Mouse (Mus musculus) intestine, embryonic 16.5 days (tissue): Measurements from ENCODE around the gene AA986860. TPM values are rescaled to one million over a fixed set of nuclear protein-coding genes. Genes with fewer than 3 reads are reported as not detected.

ENCODE experiments used
- ATAC-seq: fragments of 200-750 bp; cut with Nextera tagmentation; 2 replicates; pipeline ENCODE4 v1.8.0; 2017; ENCODE audit warnings: moderate TSS enrichment, moderate library complexity
- H3K27ac ChIP-seq: fragments of 300-500 bp; sonication (generic); 2 replicates; pipeline ENCODE4 v1.5.1; 2014; ENCODE audit warnings: mild to moderate bottlenecking, low read length
- H3K27me3 ChIP-seq: fragments of 300-500 bp; sonication (generic); replicated peaks from 2 replicates; pipeline ENCODE4 v1.6.1; 2014; ENCODE audit warnings: low read length, control low read depth, mixed read lengths; ENCODE audit not compliant: control insufficient read depth, insufficient read depth
- H3K36me3 ChIP-seq: fragments of 300-500 bp; sonication (generic); 2 replicates; pipeline ENCODE4 v1.6.1; 2014; ENCODE audit warnings: low read length, control low read depth; ENCODE audit not compliant: control insufficient read depth, insufficient read depth
- H3K4me1 ChIP-seq: fragments of 300-500 bp; sonication (generic); 2 replicates; pipeline ENCODE4 v1.6.1; 2014; ENCODE audit warnings: low read length, control low read depth, mixed read lengths; ENCODE audit not compliant: control insufficient read depth, insufficient read depth
- H3K4me2 ChIP-seq: fragments of 300-500 bp; sonication (generic); 2 replicates; pipeline ENCODE4 v1.6.1; 2014; ENCODE audit warnings: low read depth, low read length, control low read depth
- H3K4me3 ChIP-seq: fragments of 300-500 bp; sonication (generic); 2 replicates; pipeline ENCODE4 v1.5.1; 2014; ENCODE audit warnings: mild to moderate bottlenecking, low read length
- H3K9ac ChIP-seq: fragments of 300-500 bp; sonication (generic); 2 replicates; pipeline ENCODE4 v1.6.1; 2014; ENCODE audit warnings: low read depth, low read length
- H3K9me3 ChIP-seq: fragments of 300-500 bp; sonication (generic); 2 replicates; pipeline ENCODE4 v1.6.1; 2016; ENCODE audit warnings: low read length, control low read depth; ENCODE audit not compliant: control insufficient read depth
- WGBS: fragments of 180-500 bp; shearing (Covaris S2); extraction: QIAGEN DNeasy Blood & Tissue Kit; methylation state at CpG from one replicate; pipeline ENCODE4 v1.1.7; 2014; 5-methylcytosine and 5-hydroxymethylcytosine counted together
- polyA plus RNA-seq: library from polyadenylated mRNA; unstranded; fragments of >200 nt; fragmentation: Nextera tagmentation; extraction: Ambion mirVana; gene quantifications from 2 replicates; pipeline ENCODE4 v1.2.1, GENCODE M21; 2015

Gene AA986860
- polyA plus RNA-seq, 1 experiment from 2014 or later: 74.7 TPM

GRCm38 (mm10) chr1:130716218-130716512 is 15.6 kb upstream of the AA986860 start:
- peak overlapping the region; percentile 99 for H3K9ac ChIP-seq

GRCm38 (mm10) chr1:130716513-130717290 is 15.1 kb upstream of the AA986860 start:
- Histone ChIP-seq H3K27me3 (no peaks in the 10 kb centered on the region), H3K27ac (peak overlapping the region; percentile 86), H3K36me3 (0 out of 2 replicates have a peak, but pooled peaks cover 3% of the 10 kb centered on the region), H3K4me1 (peaks cover 18% of the 10 kb centered on the region), H3K4me3 (peak overlapping the region; percentile 98), H3K9me3 (no peaks in the 10 kb centered on the region), H3K4me2 (peak overlapping the region; percentile 79), H3K9ac (peak overlapping the region; percentile 99)
- peak; percentile 10 for ATAC-seq
- under 1% methylated on average over 42 of the region's 42 CpGs for WGBS

More at GRCm38 (mm10) chr1:130716218-130716512, 15.6 kb upstream of the AA986860 start:
- H3K27ac ChIP-seq: peak overlapping the region; percentile 86
- peak; percentile 17 for ATAC-seq
- no peaks in the 10 kb centered on the region for H3K27me3 ChIP-seq
- H3K36me3 ChIP-seq: 0 out of 2 replicates have a peak, but pooled peaks cover 3% of the 10 kb centered on the region
- H3K4me1 ChIP-seq: peaks cover 18% of the 10 kb centered on the region
- peak overlapping the region; percentile 79 for H3K4me2 ChIP-seq
- no peaks in the 10 kb centered on the region for H3K9me3 ChIP-seq
- 0% methylated on average over 3 of the region's 3 CpGs for WGBS
- H3K4me3 ChIP-seq: peak overlapping the region; percentile 98

GRCm38 (mm10) chr1:130717291-130717871 is 14.4 kb upstream of the AA986860 start, which contains the start of gene Yod1:
Yod1 (plus strand) TSS chr1:130717327.
- peak within 1 kb of the TSS; percentile 86 for H3K27ac ChIP-seq
- peak within 1 kb of the TSS; percentile 98 for H3K4me3 ChIP-seq
- no peaks in the 10 kb centered on the region for H3K27me3 ChIP-seq
- WGBS: under 1% methylated on average over 54 of the region's 54 CpGs
- H3K9ac ChIP-seq: peak within 1 kb of the TSS; percentile 99
- H3K36me3 ChIP-seq: 0 out of 2 replicates have a peak, but pooled peaks cover 3% of the 10 kb centered on the region
- no peaks in the 10 kb centered on the region for H3K9me3 ChIP-seq
- H3K4me1 ChIP-seq: peaks cover 18% of the 10 kb centered on the region
- peak; percentile 69 for ATAC-seq
- H3K4me2 ChIP-seq: peak within 1 kb of the TSS; percentile 79

- peaks cover 1% of the 10 kb centered on the region; the same call in 1 of the 2 replicates for H3K4me1 ChIP-seq
- H3K9ac ChIP-seq: no peak overlapping the region
- no peak overlapping the region for H3K4me3 ChIP-seq
- no peaks in the 10 kb centered on the region for H3K27me3 ChIP-seq
- no peak for ATAC-seq
- H3K4me2 ChIP-seq: no peak overlapping the region
- WGBS: 82% methylated on average over 5 of the region's 5 CpGs
- H3K27ac ChIP-seq: no peak overlapping the region
- H3K9me3 ChIP-seq: no peaks in the 10 kb centered on the region
- no peaks in the 10 kb centered on the region for H3K36me3 ChIP-seq
Measured at GRCm38 (mm10) chr1:130724206-130724605, 7.6 kb upstream of the AA986860 start.

GRCm38 (mm10) chr1:130726396-130726795 is 5.4 kb upstream of the AA986860 start:
- Histone ChIP-seq H3K9me3 (no peaks in the 10 kb centered on the region), H3K4me1 (peaks cover 5% of the 10 kb centered on the region), H3K27me3 (no peaks in the 10 kb centered on the region), H3K4me2 (no peak overlapping the region), H3K36me3 (no peaks in the 10 kb centered on the region), H3K27ac (no peak overlapping the region), H3K9ac (no peak overlapping the region), H3K4me3 (no peak overlapping the region)
- ATAC-seq: no peak
- WGBS: 83% methylated on average over 2 of the region's 2 CpGs

- H3K4me3 ChIP-seq: no peak overlapping the region
- ATAC-seq: no peak
- WGBS: 56% methylated on average over 1 of the region's 1 CpGs
Measured at GRCm38 (mm10) chr1:130728070-130728469, 3.7 kb upstream of the AA986860 start.

GRCm38 (mm10) chr1:130728708-130729107 is 3.1 kb upstream of the AA986860 start:
- Histone ChIP-seq H3K4me3 (no peak overlapping the region), H3K27me3 (no peaks in the 10 kb centered on the region), H3K4me1 (peaks cover 6% of the 10 kb centered on the region), H3K9me3 (no peaks in the 10 kb centered on the region), H3K9ac (no peak overlapping the region), H3K27ac (no peak overlapping the region), H3K36me3 (no peaks in the 10 kb centered on the region), H3K4me2 (no peak overlapping the region)
- WGBS: 93% methylated on average over 3 of the region's 3 CpGs
- ATAC-seq: no peak

More at GRCm38 (mm10) chr1:130728070-130728469, 3.7 kb upstream of the AA986860 start:
- Histone ChIP-seq H3K4me1 (peaks cover 6% of the 10 kb centered on the region), H3K9ac (no peak overlapping the region), H3K27ac (no peak overlapping the region), H3K4me2 (no peak overlapping the region), H3K9me3 (no peaks in the 10 kb centered on the region), H3K27me3 (no peaks in the 10 kb centered on the region), H3K36me3 (no peaks in the 10 kb centered on the region)

GRCm38 (mm10) chr1:130729153-130729552 is 2.6 kb upstream of the AA986860 start, which contains the start of gene Pfkfb2:
Pfkfb2 (minus strand) TSS chr1:130729253.
- H3K9me3 ChIP-seq: no peaks in the 10 kb centered on the region

GRCm38 (mm10) chr1:130732706-130733658 is 1.2 kb downstream of the AA986860 start:
- H3K9me3 ChIP-seq: no peaks in the 10 kb centered on the region
- H3K4me2 ChIP-seq: peak overlapping the region; percentile 53
- peak overlapping the region; percentile 89 for H3K27ac ChIP-seq
- H3K9ac ChIP-seq: peak overlapping the region; percentile 61
- peak overlapping the region; percentile 50 for H3K4me3 ChIP-seq
- 57% methylated on average over 13 of the region's 13 CpGs for WGBS
- H3K4me1 ChIP-seq: peaks cover 14% of the 10 kb centered on the region
- H3K36me3 ChIP-seq: no peaks in the 10 kb centered on the region
- H3K27me3 ChIP-seq: no peaks in the 10 kb centered on the region
- peak; percentile 34 for ATAC-seq

More at GRCm38 (mm10) chr1:130729153-130729552, 2.6 kb upstream of the AA986860 start, which contains the start of gene Pfkfb2:
- 80% methylated on average over 2 of the region's 2 CpGs for WGBS
- H3K27ac ChIP-seq: no peak within 1 kb of the TSS
- H3K4me3 ChIP-seq: no peak within 1 kb of the TSS
- no peaks in the 10 kb centered on the region for H3K27me3 ChIP-seq
- H3K36me3 ChIP-seq: no peaks in the 10 kb centered on the region
- peaks cover 6% of the 10 kb centered on the region for H3K4me1 ChIP-seq
- H3K9ac ChIP-seq: no peak within 1 kb of the TSS
- ATAC-seq: no peak
- no peak within 1 kb of the TSS for H3K4me2 ChIP-seq
